Mouse (Mus musculus): Measurements from ENCODE around the gene Tmem200b.

Tmem200b gene

GRCm38 (mm10) chr4:131921461-131922346 lies at the start of gene Tmem200b:
TSS of gene Tmem200b (plus strand) at chr4:131921771.
- no peak for DNase-seq (ENCODE audit: low read depth, low spot score)

DNA sequence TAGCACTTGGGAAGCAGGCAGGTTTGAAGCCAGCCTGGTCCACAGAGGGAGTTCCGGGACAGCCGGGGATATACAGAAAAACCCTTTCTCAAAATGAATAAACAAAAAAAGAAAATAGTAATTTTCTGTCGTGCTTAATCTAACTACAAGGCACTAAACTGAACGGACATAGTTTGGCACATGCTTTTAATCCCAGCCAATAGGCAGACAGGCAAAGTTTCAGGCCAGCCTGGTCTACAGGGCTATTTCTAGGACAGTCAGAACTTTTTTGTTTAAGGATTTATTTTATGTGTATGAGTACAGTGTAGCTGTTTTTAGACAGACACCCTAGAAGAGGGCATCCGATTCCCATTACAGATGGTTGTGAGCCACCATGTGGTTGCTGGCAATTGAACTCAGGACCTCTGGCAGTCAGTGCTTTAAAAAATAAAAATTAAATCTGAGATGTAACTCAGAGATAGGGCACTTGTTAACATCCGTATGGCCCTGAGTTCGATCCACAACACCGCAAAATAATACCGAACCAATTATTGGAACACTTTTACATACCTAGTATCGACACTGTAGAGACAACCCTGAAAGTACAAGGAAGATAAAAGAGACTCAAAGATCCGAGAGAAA lies 48.8 kb upstream of the Tmem200b start:
- no peak for DNase-seq (ENCODE audit: low read depth, low spot score)

DNA sequence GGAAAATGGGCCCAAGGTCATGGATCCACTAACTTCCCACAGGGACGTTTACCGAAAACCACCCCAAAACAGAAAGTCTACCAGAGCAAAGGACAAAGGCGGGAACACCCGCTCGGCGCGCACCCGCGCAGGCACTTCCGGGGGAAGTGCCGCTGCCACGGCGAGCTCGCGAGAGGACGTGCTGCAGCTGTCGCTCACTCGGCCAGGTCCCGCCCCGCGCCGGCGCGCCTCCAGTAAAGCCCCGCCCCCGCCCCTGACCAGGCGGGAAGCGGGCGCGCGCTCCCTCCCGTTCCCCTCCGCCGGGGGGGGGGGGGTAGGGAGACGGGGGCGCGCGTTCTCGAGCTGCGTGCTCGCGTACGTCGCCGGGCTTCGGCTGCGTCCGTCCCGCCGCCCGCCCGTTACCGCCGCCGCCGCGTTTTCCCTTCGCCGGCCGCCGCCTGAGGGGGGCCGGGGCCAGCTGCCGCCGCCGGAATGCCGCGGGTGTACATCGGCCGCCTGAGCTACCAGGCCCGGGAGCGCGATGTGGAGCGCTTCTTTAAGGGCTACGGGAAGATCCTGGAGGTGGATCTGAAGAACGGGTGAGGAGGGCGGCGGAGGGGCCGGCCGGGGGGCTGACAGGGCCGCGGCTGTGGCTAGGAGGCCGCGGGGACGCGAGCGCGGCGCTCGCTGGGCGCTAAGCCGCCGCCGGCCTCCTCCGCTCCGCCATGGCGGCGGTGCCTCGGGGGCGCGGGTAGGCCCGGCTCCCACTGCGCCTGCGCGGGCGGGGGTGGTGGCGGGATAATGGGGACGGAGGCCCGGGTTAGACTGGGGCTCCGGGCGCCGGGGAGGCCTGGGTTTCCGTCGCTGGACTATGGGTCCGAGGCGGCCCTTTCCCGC lies 48.0 kb upstream of the Tmem200b start, which contains the start of gene Srsf4:
Gene Srsf4, plus strand, starts transcription at position 325 of the 876 bp plus-strand sequence.
- DNase-seq (ENCODE audit: low read depth, low spot score) = peak; percentile 98

DNA sequence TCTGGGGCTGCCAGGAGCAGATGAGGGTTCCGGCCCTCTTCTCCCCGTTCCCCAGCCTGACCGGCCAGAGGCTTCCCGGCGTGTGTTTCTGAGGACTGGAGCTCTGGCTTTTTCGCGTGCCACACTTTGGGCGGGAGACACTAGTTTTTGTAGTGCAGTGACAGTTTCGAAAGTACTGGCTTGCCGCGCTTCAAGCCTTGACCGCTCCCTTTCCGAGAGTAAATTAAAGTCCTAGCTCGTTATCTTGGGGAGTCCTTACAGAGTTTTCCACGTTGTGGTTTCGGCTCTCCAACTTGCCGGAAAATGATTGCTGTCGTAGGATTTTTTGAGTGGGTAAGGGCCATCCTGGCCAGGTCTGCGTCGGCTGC lies 47.4 kb upstream of the Tmem200b start:
- DNase-seq (ENCODE audit: low read depth, low spot score) = no peak

- DNase-seq (ENCODE audit: low read depth, low spot score) = peak; percentile 28
Observed at GRCm38 (mm10) chr4:131874567-131874966, 47.0 kb upstream of the Tmem200b start.

DNA sequence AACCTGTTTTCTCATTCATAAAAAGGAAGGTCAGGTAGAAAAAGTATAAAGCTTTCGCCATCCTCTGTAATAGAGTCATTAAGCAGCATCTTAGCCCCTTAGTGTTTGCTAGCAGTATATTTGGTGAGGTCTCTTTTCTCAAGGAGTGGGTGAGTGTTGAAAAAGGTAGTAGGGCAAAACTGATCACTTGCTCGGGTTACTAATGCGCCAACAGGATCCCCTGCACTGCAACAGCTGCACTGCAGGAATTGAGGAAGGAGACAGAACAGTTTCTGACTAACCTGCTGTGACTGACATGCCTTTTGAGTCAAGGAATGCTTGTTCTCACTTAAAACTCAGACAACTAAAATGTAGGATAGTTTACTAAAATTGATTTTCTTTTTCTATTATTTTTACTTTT lies 46.3 kb upstream of the Tmem200b start:
- DNase-seq (ENCODE audit: low read depth, low spot score) = no peak

DNA sequence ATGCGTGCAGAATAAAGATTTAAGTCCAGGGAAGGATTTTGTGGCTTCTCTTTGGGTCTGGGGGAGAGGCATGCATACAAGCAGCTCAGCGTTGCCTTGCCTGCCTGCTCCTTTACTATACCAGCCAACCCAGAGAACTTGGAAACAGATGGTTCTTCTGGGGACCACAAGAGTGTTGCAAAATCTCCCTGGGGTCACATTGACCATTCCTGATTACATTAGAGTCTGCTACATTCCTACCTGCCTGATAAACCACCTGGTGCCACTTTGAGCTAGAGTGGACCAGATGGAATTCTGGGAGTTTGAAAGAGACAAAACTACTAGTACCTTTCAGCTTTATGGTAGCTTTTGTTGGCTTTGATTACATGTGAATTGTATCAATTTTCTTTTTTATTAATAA lies 44.7 kb upstream of the Tmem200b start:
- DNase-seq (ENCODE audit: low read depth, low spot score) = no peak

DNA sequence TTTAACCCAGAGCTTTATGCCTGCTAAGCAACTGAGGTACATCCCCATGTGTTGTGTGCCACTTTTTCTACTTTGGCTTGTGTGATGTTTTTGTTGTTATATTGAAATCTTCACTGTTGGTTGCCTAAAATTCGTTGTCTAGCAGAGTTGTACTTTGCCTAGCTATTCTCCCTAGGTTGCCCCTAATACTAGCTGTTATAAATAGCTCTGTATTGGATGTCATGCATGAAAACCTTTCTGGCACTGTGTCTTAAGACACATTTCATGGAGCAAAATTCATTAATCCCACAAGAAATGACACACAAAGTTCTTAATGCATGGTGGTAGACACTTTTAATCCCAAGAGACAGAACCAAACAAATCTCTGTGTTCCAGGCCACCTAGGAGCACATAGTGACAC lies 41.9 kb upstream of the Tmem200b start:
- DNase-seq (ENCODE audit: low read depth, low spot score) = no peak

DNA sequence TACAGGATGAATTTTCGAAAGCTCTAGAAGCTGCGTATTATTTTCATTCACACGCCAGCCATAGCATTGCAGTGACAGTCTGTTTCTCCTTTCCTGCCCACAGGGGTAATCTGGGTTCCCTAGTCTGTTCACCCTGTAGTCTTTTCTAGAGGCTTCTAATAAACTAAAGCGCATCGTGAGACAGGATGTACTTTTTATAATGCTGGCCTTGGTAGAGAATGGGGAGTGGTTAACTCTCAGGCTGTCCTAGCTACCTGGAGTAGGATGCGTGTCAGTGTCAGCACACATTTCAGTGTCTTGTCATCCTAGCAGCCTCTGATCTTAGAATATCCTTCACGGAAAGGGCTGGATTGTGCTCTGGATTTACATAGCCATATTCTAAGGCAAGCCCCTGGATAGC lies 40.3 kb upstream of the Tmem200b start:
- no peak for DNase-seq (ENCODE audit: low read depth, low spot score)

DNA sequence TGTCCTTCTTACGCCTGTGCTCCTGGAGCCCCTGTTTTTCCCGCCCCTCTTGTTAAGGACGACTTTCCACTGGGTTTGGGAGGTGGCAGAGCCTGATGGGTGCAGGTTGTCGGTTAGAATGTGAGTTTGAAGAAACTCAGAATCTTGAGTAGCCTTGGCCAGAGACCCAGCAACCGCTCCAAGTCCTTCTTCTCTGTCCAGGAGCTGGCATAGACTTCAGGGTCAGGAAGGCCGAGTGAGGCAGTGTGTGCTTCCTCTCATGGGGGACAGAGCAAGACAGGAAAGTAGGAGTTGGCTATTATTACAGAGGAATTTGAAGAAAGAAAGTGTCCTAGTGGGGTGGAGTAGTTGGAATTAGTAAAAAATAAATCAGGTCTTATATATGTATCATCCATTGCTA lies 38.0 kb upstream of the Tmem200b start:
- DNase-seq (ENCODE audit: low read depth, low spot score) = no peak

DNA sequence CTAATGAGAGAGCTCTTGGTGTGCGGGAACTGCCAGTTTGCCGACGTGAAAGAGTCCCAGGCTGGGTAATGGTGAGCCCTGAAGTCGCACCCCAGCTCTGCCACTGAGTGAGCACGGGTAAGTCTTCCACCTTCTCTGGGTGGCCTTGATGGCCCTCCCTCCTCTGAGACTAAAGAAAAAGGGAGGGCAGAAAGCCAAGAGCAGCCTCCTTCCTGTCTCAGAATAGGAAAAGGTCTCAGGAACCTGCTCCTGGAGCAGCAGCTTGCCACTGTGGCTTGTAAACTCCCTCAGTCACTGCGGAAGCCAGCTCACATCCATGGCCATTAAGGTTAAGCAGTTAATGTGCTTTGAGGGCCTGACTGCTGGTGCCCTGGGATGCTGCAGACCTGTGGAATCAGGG lies 36.2 kb upstream of the Tmem200b start:
- no peak for DNase-seq (ENCODE audit: low read depth, low spot score)

DNA sequence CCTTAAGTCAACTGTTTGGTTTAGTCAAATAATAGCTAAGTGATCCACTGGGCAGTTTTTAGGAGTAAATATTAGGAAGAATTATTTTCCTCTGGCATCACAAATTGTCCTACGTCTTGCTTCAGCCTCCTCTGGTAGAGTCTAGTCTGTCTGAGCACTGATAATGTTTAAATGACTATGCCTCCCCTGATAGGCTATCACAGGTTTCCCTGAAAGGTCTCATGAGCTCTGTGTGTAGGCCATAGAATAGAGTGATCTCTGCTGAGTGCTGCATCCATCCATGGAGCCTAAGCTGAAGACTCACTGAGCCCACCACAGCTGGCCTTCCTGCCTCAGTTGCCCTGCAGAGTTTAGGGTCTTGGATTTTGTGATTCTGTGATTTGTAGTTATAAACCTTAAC lies 33.0 kb upstream of the Tmem200b start:
- no peak for DNase-seq (ENCODE audit: low read depth, low spot score)

- DNase-seq (ENCODE audit: low read depth, low spot score) = no peak
Observed at GRCm38 (mm10) chr4:131890692-131891091, 30.9 kb upstream of the Tmem200b start.

- no peak for DNase-seq (ENCODE audit: low read depth, low spot score)
Observed at GRCm38 (mm10) chr4:131897109-131897508, 24.5 kb upstream of the Tmem200b start.

DNA sequence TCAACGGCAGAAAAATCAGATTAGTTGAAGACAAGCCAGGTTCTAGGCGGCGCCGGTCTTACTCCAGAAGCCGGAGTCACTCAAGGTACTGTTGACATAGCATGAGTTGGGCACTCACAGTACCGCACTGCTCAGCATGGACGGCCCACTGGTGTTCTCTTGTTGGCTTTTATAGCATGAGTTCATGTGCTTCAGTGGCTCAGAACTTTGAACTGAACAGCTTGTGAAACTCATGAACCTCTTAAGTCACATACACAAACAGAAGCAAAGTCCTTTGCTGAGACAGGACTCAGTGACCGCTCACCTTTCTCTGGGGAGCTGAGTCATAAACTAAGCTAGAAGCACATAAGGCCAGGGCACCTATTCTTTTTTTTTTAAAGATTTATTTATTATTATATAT lies 23.8 kb upstream of the Tmem200b start:
- no peak for DNase-seq (ENCODE audit: low read depth, low spot score)

GRCm38 (mm10) chr4:131898503-131899179 lies 22.9 kb upstream of the Tmem200b start:
- DNase-seq (ENCODE audit: low read depth, low spot score) = no peak

- DNase-seq (ENCODE audit: low read depth, low spot score) = peak; percentile 59
Observed at GRCm38 (mm10) chr4:131899180-131899554, 22.4 kb upstream of the Tmem200b start.

DNA sequence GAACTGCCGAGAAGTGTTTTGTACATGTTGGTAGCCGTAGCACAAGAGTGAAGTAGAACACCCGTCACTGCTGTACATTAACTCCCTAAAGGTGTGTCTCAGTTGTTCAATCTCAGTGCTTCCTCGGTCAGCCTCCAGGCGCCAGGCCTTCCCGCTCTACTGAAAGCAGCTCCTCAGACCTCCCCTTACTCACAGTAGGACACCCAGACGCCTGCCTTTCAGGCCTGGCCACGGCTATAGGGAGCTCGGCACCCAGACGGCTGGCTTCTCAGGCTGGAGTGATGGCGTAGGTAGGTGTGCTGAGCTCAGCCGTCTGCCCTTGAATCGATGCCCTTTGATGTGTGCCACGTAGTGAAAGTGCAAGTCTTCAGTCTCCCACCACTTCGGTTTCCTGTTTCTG lies 20.5 kb upstream of the Tmem200b start:
- DNase-seq (ENCODE audit: low read depth, low spot score) = no peak

- peak; percentile 70 for DNase-seq (ENCODE audit: low read depth, low spot score)
Observed at GRCm38 (mm10) chr4:131904478-131904877, 17.1 kb upstream of the Tmem200b start.

- DNase-seq (ENCODE audit: low read depth, low spot score) = no peak
Observed at GRCm38 (mm10) chr4:131906423-131906822, 15.1 kb upstream of the Tmem200b start.

DNA sequence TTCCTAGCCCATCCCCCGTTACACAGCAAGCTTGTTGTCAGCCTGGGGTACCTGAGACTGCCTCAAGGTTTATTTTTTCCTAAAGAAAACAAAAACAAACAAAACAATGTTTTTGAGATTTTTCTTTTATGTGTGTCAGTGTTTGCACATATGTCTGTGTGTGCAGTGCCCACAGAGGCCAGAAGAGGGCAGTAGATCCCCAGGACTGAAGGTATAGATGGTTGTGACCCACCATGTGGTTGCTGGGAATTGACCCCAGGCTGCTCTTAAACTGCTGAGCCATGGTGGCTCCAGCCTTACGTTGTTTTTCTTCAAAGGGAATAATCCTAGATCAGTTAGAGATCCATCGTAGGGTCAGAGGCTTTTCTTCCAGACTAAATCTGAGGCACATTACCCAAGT lies 13.7 kb upstream of the Tmem200b start:
- no peak for DNase-seq (ENCODE audit: low read depth, low spot score)
